Mouse (Mus musculus) T-helper 1 cell (primary cell): ENCODE results near the gene Abt1.

Experiments used
- in situ Hi-C: fragments of 300-600 bp; cut with MboI, MseI; formaldehyde crosslinking; loops from one replicate; pipeline ENCODE4 v1.15.1; 2025; ENCODE audit warnings: high pct_unique_total_duplicates

The Abt1 gene

DNA sequence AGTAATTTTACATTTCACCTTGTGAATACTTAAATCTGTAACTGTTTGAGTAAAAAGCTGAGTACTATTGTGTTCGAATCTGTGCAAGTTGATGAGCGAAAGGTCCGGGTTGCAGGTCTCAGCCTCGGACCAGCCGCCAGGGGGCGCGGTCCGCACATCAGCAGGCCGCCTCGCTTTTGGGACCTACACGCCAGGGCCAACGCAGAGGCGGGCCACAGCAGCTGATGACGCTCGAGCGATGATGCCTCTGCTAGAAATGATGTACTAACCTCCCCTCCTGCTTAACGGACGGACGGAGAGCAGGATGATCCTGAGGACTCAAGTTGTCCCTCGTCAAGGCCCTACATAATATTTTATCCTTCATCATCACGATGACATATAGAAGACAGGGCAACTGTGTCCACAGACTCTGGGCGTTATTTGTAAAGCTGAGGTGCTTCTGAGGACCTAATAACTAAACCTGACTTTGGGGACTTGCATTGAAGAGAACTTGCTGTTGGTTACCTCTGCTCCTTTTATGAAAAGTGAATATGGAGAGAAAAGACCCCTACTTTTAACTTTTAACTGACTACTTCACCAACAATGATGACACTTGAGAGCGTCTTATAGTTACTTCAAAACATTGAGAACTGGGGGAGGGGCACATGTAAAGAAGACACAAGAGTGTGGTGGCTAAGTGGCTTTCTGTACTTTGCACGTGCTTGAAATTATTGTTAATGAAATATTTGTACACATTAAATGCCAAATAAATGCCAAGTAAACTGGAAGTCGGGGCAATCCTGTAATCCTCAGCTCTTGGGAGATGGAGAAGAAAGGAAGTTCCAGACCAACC, 1.0 kb upstream of the Abt1 start:
- in situ Hi-C loops, result loop anchor here (5.0 kb wide), 1 partner anchor 1397 kb away; no protein-coding TSS in a partner anchor

DNA sequence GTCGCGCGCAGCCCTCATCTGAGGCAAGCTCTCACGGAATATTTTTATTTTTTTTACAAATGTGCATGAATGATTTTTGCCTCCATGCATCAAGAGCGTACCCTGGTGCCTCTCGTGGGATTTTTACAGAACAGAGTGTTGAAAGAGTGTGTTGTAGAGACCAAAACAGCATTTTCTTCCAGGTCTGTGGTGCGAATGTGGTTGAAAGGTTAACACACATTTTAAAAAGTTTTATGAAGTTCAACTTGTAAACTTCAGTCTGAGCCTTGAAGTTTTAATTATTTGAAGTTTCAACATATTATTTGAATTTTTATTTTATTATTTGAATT, 350 bp upstream of the Abt1 start:
- in situ Hi-C loops, result no loop called here

GRCm38 (mm10) chr13:23422351-23422750, 1.3 kb downstream of the Abt1 start:
- in situ Hi-C loops, result no loop called here

GRCm38 (mm10) chr13:23412630-23413521, 10.8 kb downstream of the Abt1 start:
- in situ Hi-C loops, result loop anchor here (10.0 kb wide), 2 partner anchors 1358 to 1558 kb away; no protein-coding TSS in a partner anchor

GRCm38 (mm10) chr13:23412211-23412629, 11.4 kb downstream of the Abt1 start:
- in situ Hi-C loops, result loop anchor here (10.0 kb wide), 2 partner anchors 1357 to 1557 kb away; no protein-coding TSS in a partner anchor

DNA sequence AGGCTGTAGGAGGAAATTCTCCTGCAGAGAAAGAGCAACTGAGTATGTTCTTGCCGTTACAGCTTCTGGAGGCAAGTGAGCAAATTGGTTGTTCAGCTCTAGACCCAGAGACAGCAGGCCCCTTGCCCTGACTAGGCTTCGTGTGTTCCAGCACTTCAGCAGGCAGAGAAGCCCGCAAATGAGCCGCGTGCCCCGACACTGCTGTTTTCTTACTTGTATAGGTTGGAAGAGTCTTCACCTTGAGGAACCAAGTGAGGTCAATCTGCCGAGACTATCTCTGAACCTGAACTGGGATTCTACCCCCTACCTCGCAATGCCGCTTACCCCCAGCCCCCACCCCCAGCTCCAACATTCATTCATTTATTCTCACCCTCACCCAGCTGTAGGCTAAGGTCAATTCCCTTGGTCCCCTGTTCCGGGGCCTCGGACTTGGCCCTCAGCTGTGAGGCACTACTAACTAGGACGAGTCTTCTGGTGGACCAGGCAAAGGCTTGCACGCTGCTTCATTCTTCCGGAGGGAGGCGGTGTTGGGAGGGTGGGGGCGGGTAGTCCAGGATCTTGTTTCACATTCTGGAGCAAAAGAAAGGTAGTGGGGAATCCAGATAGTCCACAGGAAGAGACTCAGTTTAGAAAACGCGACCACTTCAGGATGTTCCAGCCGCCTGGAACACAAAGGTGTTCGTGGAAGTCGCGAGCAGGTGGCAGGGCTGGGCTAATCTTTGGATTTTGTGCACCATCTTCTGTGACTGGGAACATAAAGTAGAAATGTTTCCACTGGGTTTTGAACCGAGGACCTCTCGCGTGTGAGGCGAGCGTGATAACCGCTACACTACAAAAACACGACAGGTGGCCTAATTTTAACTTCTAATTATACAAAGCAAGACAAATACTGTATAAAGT, 12.1 kb downstream of the Abt1 start:
- in situ Hi-C loops, result loop anchor here (10.0 kb wide), 2 partner anchors 1357 to 1557 kb away; no protein-coding TSS in a partner anchor

DNA sequence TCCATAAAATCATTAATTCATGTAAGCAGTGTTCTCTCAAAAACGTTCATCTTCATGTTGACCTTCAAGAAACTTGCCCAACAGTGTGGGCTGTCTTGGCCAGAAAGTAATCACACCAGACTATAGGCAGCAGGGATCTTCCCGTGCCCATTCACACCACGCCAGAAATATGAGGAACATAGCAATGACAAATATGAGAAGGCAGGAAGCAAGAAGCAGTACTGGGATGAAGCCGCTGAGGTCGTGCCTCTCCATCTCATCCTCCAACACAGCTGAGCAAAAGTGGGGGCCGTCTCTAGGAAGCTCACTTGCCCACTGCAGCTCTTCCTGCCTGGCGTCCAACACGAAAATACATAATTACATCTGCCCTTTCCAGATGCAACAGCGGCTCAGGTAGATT, 13.0 kb downstream of the Abt1 start:
- in situ Hi-C loops, result loop anchor here (10.0 kb wide), 2 partner anchors 1356 to 1556 kb away; no protein-coding TSS in a partner anchor

DNA sequence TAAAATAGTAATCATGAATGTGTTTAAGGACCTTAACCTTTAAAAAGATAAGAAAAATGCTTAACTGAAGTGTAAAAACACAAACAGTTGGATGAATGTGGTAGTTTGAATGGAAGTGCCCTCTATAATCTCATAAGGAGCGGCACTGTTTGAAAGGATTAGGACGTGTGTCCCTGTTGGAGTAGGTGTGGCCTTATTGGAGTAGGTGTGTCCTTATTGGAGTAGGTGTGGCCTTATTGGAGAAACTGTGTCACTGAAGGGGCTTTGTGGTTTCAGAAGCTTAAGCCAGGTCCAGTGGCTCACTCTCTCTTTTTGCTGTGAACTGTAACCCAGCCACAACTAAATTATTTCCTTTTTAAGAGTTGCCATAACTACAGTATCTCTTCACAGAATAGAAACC, 21.0 kb downstream of the Abt1 start:
- in situ Hi-C loops, result loop anchor here (5.0 kb wide), 1 partner anchor 100 kb away; no protein-coding TSS in a partner anchor

DNA sequence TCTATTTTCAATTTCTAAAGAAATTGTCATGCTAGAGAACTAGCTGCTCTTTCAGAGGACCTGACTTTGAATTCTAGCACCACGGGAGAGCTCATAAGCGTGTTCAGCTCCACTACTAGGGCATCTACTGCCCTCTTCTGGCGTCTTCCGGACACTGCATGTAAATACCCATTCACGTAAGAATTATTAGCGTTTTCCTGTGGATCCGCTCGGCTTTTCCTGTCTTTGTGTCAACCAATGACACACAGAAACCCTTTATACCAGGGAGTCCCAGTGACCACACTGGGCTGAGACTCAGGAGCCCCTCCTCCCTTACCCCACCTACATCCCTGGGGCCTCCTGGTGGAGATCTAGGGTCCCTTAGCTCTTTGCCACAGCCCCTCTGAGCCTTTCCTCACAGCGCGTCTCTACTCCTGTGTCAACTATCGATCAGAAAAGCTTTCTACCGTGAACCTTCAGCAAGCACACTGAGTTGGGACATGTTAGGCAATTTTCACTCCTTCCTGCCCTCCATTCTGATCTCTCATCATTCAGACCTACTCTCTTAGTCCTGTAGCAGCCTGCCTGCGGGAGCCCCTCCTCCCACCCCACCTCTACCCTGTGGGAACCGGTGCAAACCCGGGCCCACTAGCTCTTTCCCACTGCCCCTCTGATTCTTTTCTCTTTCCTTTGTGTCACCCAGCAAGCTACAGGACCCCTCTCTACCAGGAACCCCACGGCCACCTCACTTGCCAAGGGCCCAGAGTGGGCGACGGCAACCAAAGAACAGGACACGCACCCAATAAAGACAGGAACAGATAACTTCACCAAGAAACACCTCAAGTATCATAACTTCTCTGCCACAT, 21.8 kb downstream of the Abt1 start:
- in situ Hi-C loops, result loop anchor here (5.0 kb wide), 1 partner anchor 100 kb away; no protein-coding TSS in a partner anchor

GRCm38 (mm10) chr13:23400771-23401682, 22.6 kb downstream of the Abt1 start:
- in situ Hi-C loops, result loop anchor here (5.0 kb wide), 1 partner anchor 99 kb away; no protein-coding TSS in a partner anchor

- in situ Hi-C loops, result loop anchor here (25.0 kb wide), 1 partner anchor 1035 kb away; the partner anchor contains the start of gene Vmn1r198
Measured at GRCm38 (mm10) chr13:23396913-23397312, 26.8 kb downstream of the Abt1 start.

DNA sequence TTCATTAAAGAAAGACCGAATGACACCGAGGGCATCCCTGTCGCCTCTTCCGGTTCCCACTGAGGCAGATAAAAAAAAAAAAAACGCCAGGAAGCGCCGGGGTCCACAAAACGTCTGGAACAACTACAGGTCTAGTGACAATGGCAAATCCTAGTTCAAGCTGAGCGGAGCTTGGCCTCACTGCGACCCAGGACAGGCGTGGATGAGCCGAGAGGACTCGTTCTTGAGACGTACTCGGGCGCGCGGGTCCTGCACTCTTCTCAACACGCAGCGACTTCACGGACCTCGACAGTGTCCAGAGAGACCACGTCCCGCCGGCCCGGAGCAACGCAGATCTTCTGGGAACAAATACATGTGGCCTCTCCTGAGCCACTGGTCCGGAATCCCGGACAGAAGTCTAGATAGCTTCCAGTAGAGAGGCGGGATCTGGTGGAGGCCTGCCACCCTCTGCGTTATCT, 27.4 kb downstream of the Abt1 start:
- in situ Hi-C loops, result loop anchor here (25.0 kb wide), 1 partner anchor 1034 kb away; the partner anchor contains the start of gene Vmn1r198

- in situ Hi-C loops, result loop anchor here (25.0 kb wide), 1 partner anchor 1033 kb away; the partner anchor contains the start of gene Vmn1r198
Measured at GRCm38 (mm10) chr13:23395301-23396245, 28.1 kb downstream of the Abt1 start.

DNA sequence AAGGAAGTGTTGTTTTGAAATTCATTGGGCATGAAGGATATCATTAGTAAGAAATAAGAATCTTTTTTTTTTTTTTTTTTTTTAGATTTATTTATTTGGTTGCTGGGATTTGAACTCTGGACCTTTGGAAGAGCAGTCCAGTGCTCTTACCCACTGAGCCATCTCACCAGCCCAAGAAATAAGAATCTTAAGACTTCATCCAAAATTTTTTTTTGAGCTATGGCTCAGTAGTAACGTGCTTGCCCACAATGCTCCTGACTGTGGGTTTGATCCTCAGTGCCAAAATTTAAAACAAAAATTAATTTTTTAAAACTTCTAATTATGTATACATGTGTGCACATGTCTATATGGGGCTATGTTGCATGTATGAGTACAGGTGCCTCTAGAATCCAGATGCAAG, 36.1 kb downstream of the Abt1 start:
- in situ Hi-C loops, result loop anchor here (25.0 kb wide), 1 partner anchor 1025 kb away; the partner anchor contains the start of gene Vmn1r198

DNA sequence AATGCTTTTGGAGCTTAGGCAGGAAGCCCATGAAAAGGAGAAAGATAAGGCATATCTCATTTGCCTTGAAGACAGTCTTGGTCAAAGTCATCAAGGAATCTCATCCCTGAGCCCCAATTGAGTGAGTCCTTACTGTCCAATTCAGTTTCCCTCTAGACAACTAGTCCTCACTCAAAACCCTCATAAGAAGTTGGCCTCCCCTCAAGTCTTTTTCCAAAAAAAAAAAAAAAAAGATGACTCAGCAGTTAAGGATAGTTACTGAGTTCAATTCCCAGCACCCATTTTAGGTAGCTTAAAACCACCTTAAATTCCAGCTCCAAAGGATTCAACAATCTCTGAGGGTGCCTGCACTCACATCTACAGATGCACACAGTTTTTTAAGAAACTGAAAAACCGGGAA, 40.5 kb downstream of the Abt1 start:
- in situ Hi-C loops, result loop anchor here (25.0 kb wide), 1 partner anchor 1021 kb away; the partner anchor contains the start of gene Vmn1r198

DNA sequence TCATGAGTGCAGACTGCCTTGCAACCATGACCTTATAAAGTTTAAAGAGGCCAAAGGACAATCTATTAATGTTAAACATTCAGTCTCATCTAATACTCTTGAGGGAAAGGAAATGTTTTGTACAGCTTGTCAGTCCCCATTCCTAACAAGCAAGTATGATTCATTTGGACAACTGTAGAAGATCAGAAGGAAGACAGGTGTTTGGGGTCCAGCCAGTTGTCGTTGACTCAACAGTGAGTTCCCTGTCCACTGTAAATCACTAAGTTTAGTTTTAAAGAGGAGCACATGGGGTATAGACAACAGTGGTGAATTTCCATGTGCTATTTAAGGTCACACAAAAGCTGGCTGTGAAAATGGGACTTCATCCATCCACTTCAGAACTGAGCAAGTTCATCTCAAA, 51.2 kb downstream of the Abt1 start:
- in situ Hi-C loops, result no loop called here

DNA sequence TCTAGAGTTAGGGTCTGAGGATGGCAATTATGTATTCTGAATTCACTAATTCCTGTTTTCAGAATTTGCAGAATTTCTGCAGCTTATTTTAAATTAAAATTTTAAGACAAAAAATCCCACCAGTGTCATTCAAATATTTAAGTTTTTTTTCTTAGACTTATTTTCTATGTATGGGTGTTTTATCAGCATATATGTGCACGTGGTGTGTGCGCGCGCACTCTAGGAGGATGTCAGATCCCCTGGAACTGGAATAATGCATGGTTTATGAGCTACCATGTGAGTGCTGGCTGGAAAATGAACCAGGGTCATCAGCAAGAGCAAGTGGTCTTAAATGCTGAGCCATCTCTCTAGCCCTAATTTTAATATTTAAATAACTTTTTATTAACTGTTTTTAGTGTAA, 53.6 kb downstream of the Abt1 start:
- in situ Hi-C loops, result no loop called here
